Mouse (Mus musculus) lung, postnatal 0 days (tissue): Measurements from ENCODE around the gene Gm49354. TPM values are rescaled to one million over a fixed set of nuclear protein-coding genes. Genes with fewer than 3 reads are reported as not detected.
A peak's percentile ranks its signal among the peaks of the same experiment; 100 is the strongest.

Experiments used
- ATAC-seq: fragments of 200-750 bp; cut with Nextera tagmentation; 2 replicates; pipeline ENCODE4 v1.8.0; 2017; ENCODE audit warnings: moderate library complexity
- DNase-seq: peaks from one replicate; pipeline ENCODE4 v3.0.0-alpha.2; 2016; ENCODE audit warnings: low spot score
- H3K27ac ChIP-seq: fragments of 300-500 bp; sonication (generic); 2 replicates; pipeline ENCODE4 v1.5.1; 2014; ENCODE audit warnings: antibody characterized with exemption, mild to moderate bottlenecking, low read length, mixed read lengths
- H3K27me3 ChIP-seq: fragments of 300-500 bp; sonication (generic); replicated peaks from 2 replicates; pipeline ENCODE4 v1.6.1; 2014; ENCODE audit warnings: low read length, mixed read lengths; ENCODE audit not compliant: insufficient read depth
- H3K36me3 ChIP-seq: fragments of 300-500 bp; sonication (generic); 2 replicates; pipeline ENCODE4 v1.6.1; 2014; ENCODE audit warnings: low read length, mixed read lengths; ENCODE audit not compliant: insufficient read depth
- H3K4me1 ChIP-seq: fragments of 300-500 bp; sonication (generic); 2 replicates; pipeline ENCODE4 v1.6.1; 2014; ENCODE audit warnings: antibody characterized with exemption, low read depth, low read length, mixed read lengths; ENCODE audit not compliant: insufficient read depth
- H3K4me2 ChIP-seq: fragments of 300-500 bp; sonication (generic); replicated peaks from 2 replicates; pipeline ENCODE4 v1.6.1; 2014; ENCODE audit warnings: low read depth, mild to moderate bottlenecking, low read length, moderate library complexity, mixed read lengths
- H3K4me3 ChIP-seq: fragments of 300-500 bp; sonication (generic); 2 replicates; pipeline ENCODE4 v1.5.1; 2014; ENCODE audit warnings: low read depth, low read length
- H3K9ac ChIP-seq: fragments of 300-500 bp; sonication (generic); replicated peaks from 2 replicates; pipeline ENCODE4 v1.6.1; 2014; ENCODE audit warnings: low read depth, mild to moderate bottlenecking
- H3K9me3 ChIP-seq: fragments of 300-500 bp; sonication (generic); 2 replicates; pipeline ENCODE4 v1.6.1; 2016; ENCODE audit warnings: low read length, mixed read lengths
- CTCF ChIP-seq: IDR thresholded peaks from 2 replicates; pipeline ENCODE4 v1.5.1; 2016; ENCODE audit warnings: antibody characterized with exemption, mild to moderate bottlenecking
- EP300 ChIP-seq: IDR thresholded peaks from 2 replicates; pipeline ENCODE4 v1.6.1; 2016; ENCODE audit warnings: antibody characterized with exemption, mild to moderate bottlenecking, control low read depth
- WGBS: fragments of 180-500 bp; shearing (Covaris S2); extraction: QIAGEN DNeasy Blood & Tissue Kit; methylation state at CpG from one replicate; pipeline ENCODE4 v1.1.7; 2014; 5-methylcytosine and 5-hydroxymethylcytosine counted together
- polyA plus RNA-seq: library from polyadenylated mRNA; unstranded; fragments of >200 nt; fragmentation: Nextera tagmentation; extraction: Ambion mirVana; gene quantifications from 2 replicates; pipeline ENCODE4 v1.2.1, GENCODE M21; 2015

Gm49354 gene
- polyA plus RNA-seq, 1 experiment from 2014 or later = not detected

- TF ChIP-seq CTCF (no peak), EP300 (no peak)
- peak overlapping the region; percentile 82 for H3K4me3 ChIP-seq
- 32% methylated on average over 9 of the region's 9 CpGs for WGBS
- H3K9me3 ChIP-seq = no peaks in the 10 kb centered on the region
- peaks cover 23% of the 10 kb centered on the region; the same call in 1 of the 2 replicates for H3K4me1 ChIP-seq
- no peaks in the 10 kb centered on the region for H3K27me3 ChIP-seq
- H3K9ac ChIP-seq = peak overlapping the region; percentile 37; the same call in 1 of the 2 replicates
- peaks cover 7% of the 10 kb centered on the region for H3K36me3 ChIP-seq
- DNase-seq (peak; percentile 53), ATAC-seq (no peak)
- peak overlapping the region; percentile 78 for H3K4me2 ChIP-seq
- peak overlapping the region; percentile 99 for H3K27ac ChIP-seq
Measured at GRCm38 (mm10) chr13:59770847-59771246, 11.2 kb downstream of the Gm49354 start.

GRCm38 (mm10) chr13:59770164-59770562, 11.9 kb downstream of the Gm49354 start:
- Histone ChIP-seq H3K27ac (peak overlapping the region; percentile 99), H3K4me3 (peak overlapping the region; percentile 82), H3K9me3 (no peaks in the 10 kb centered on the region), H3K4me2 (peak overlapping the region; percentile 78), H3K27me3 (no peaks in the 10 kb centered on the region), H3K9ac (peak overlapping the region; percentile 60), H3K36me3 (peaks cover 7% of the 10 kb centered on the region), H3K4me1 (peaks cover 24% of the 10 kb centered on the region; the same call in 1 of the 2 replicates)
- TF ChIP-seq CTCF (peak; percentile 55), EP300 (peak; percentile 39; the same call in 1 of the 2 replicates)
- WGBS = under 1% methylated on average over 28 of the region's 28 CpGs
- ATAC-seq = peak; percentile 67
- DNase-seq = peak; percentile 93

- peak within 1 kb of the TSS; percentile 99 for H3K27ac ChIP-seq
- peaks cover 24% of the 10 kb centered on the region; the same call in 1 of the 2 replicates for H3K4me1 ChIP-seq
- peak; percentile 96 for ATAC-seq
- peak within 1 kb of the TSS; percentile 82 for H3K4me3 ChIP-seq
- peak within 1 kb of the TSS; percentile 78 for H3K4me2 ChIP-seq
- H3K27me3 ChIP-seq = no peaks in the 10 kb centered on the region
- TF ChIP-seq EP300 = no peak
- TF ChIP-seq CTCF = peak; percentile 16
- H3K36me3 ChIP-seq = peaks cover 7% of the 10 kb centered on the region
- no peaks in the 10 kb centered on the region for H3K9me3 ChIP-seq
- peak; percentile 98 for DNase-seq
- WGBS = under 1% methylated on average over 74 of the region's 91 CpGs
- H3K9ac ChIP-seq = peak within 1 kb of the TSS; percentile 87
Measured at GRCm38 (mm10) chr13:59769296-59770163, 12.5 kb downstream of the Gm49354 start, which contains the start of gene Isca1. Gene Isca1 (minus strand): TSS chr13:59769810.

- TF ChIP-seq CTCF = no peak
- TF ChIP-seq EP300 = no peak
- Histone ChIP-seq H3K9me3 (no peaks in the 10 kb centered on the region), H3K4me3 (peak overlapping the region; percentile 82), H3K9ac (peak overlapping the region; percentile 87), H3K27ac (peak overlapping the region; percentile 99), H3K4me2 (peak overlapping the region; percentile 78), H3K27me3 (no peaks in the 10 kb centered on the region), H3K4me1 (peaks cover 20% of the 10 kb centered on the region; the same call in 1 of the 2 replicates), H3K36me3 (peaks cover 7% of the 10 kb centered on the region)
- DNase-seq (peak; percentile 49), ATAC-seq (no peak)
- 12% methylated on average over 13 of the region's 13 CpGs for WGBS
Measured at GRCm38 (mm10) chr13:59768531-59768930, 13.5 kb downstream of the Gm49354 start.

- Histone ChIP-seq H3K4me3 (peak overlapping the region; percentile 19; the same call in 1 of the 2 replicates), H3K27ac (peak overlapping the region; percentile 68), H3K9me3 (no peaks in the 10 kb centered on the region), H3K36me3 (no peaks in the 10 kb centered on the region; the same call in 1 of the 2 replicates), H3K4me2 (peak overlapping the region; percentile 78), H3K27me3 (no peaks in the 10 kb centered on the region), H3K4me1 (peaks cover 20% of the 10 kb centered on the region; the same call in 1 of the 2 replicates), H3K9ac (0 out of 2 replicates have a peak overlapping the region, but pooled peaks have one; percentile 19)
- 27% methylated on average over 11 of the region's 11 CpGs for WGBS
- DNase-seq (peak; percentile 59), ATAC-seq (no peak)
- no peak for TF ChIP-seq CTCF
- no peak for TF ChIP-seq EP300
Measured at GRCm38 (mm10) chr13:59766786-59767515, 15.1 kb downstream of the Gm49354 start.

GRCm38 (mm10) chr13:59762791-59763190, 19.3 kb downstream of the Gm49354 start:
- Histone ChIP-seq H3K27ac (no peak overlapping the region), H3K9ac (no peak overlapping the region), H3K4me1 (peaks cover 8% of the 10 kb centered on the region; the same call in 1 of the 2 replicates), H3K27me3 (no peaks in the 10 kb centered on the region), H3K4me3 (no peak overlapping the region), H3K36me3 (peaks cover 9% of the 10 kb centered on the region; the same call in 1 of the 2 replicates), H3K9me3 (no peaks in the 10 kb centered on the region), H3K4me2 (no peak overlapping the region)
- TF ChIP-seq EP300 = no peak
- no peak for TF ChIP-seq CTCF
- ATAC-seq (no peak), DNase-seq (no peak)
- WGBS = 86% methylated on average over 7 of the region's 7 CpGs
